Mouse (Mus musculus) liver, embryonic 12.5 days (tissue): ENCODE measurements around the gene Ndc1. TPM values are rescaled to one million over a fixed set of nuclear protein-coding genes. Genes with fewer than 3 reads are reported as not detected.
"Not testable (repeated sequence)": the region's sequence is repeated elsewhere in the genome, so short reads cannot be mapped to it uniquely, and the experiment has no call there.

Experiments used
- ATAC-seq: fragments of 200-750 bp; cut with Nextera tagmentation; 2 replicates; pipeline ENCODE4 v1.8.0; 2017; ENCODE audit warnings: moderate number of reproducible peaks, mild to moderate bottlenecking, moderate library complexity
- H3K27ac ChIP-seq: fragments of 300-500 bp; sonication (generic); 2 replicates; pipeline ENCODE4 v1.5.1; 2016; ENCODE audit warnings: mild to moderate bottlenecking
- H3K27me3 ChIP-seq: fragments of 300-500 bp; sonication (generic); replicated peaks from 2 replicates; pipeline ENCODE4 v1.6.1; 2016; ENCODE audit warnings: mild to moderate bottlenecking, moderate library complexity
- H3K36me3 ChIP-seq: fragments of 300-500 bp; sonication (generic); 2 replicates; pipeline ENCODE4 v1.6.1; 2016; ENCODE audit warnings: mild to moderate bottlenecking, moderate library complexity
- H3K4me1 ChIP-seq: fragments of 300-500 bp; sonication (generic); 2 replicates; pipeline ENCODE4 v1.6.1; 2016
- H3K4me2 ChIP-seq: fragments of 300-500 bp; sonication (generic); 2 replicates; pipeline ENCODE4 v1.6.1; 2016; ENCODE audit warnings: mild to moderate bottlenecking, moderate library complexity
- H3K4me3 ChIP-seq: fragments of 300-500 bp; sonication (generic); 2 replicates; pipeline ENCODE4 v1.5.1; 2016; ENCODE audit warnings: mild to moderate bottlenecking, moderate library complexity
- H3K9ac ChIP-seq: fragments of 300-500 bp; sonication (generic); 2 replicates; pipeline ENCODE4 v1.6.1; 2016; ENCODE audit warnings: mild to moderate bottlenecking, moderate library complexity
- H3K9me3 ChIP-seq: fragments of 300-500 bp; sonication (generic); replicated peaks from 2 replicates; pipeline ENCODE4 v1.6.1; 2016; ENCODE audit warnings: mild to moderate bottlenecking, moderate library complexity
- WGBS: fragments of 180-500 bp; shearing (Covaris S2); methylation state at CpG from one replicate; pipeline ENCODE4 v1.1.7; 2016; ENCODE audit not compliant: insufficient replicate concordance; 5-methylcytosine and 5-hydroxymethylcytosine counted together
- polyA plus RNA-seq: library from polyadenylated mRNA; unstranded; fragments of >200 nt; fragmentation: Nextera tagmentation; extraction: Ambion mirVana; gene quantifications from 2 replicates; pipeline ENCODE4 v1.2.1, GENCODE M21; 2016

The Ndc1 gene
- polyA plus RNA-seq, 1 experiment from 2014 or later = 28.9 TPM

DNA sequence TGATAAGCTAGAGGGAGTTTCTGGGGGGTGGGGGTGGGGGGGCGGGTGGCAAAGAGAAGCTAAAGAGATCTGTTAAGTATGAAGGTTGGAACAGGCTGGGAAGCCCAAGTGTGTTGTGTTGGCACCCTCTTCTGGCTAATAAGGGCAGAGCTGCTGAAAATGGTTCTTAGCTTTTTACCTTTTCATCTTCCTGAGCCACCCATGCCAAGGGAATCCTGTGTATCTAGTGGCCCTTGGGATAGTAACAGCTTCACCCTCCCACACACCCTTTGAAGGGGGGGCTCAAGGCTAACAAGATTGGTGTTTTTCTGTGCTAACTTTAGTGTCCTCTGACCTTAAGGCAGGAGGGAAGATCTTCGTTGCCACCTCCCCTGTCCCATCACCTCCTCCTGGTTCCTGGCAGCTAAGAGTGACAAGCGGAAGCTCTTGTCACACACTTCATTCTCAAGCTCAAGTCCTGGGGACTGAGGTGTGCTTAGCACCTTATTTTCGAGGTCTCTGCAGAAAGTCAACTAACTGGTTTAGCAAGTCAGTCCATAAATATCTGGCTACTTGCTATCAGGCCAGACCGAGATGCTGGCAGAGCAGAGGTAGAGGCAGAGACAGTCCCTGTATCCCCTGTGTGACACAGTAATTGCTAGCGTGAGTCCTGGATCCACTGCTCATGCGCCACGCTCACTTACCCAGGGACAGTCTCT lies 18.1 kb upstream of the Ndc1 start:
- 58% methylated on average over 8 of the region's 8 CpGs for WGBS
- no peak for ATAC-seq

DNA sequence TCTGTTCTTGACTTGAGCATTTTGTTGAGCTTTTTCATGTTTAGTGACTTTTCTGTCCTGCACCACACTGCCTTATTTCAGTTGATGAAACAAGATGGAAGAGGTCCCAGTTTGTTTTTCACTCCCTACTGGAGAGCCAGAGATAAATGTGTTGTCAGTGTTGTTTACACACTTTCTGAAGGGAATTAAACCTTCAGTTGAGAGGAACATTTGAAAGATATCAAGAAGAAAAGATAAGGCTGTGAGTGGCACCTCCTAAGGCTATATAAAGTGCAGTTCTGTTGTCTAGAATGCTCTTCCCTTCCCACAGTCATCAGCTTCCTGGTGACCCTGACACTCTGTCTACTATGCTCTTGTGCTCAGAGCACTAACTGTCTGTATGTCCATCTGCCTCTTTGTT lies 16.2 kb upstream of the Ndc1 start:
- Histone ChIP-seq H3K9me3 (no peaks in the 10 kb centered on the region), H3K27me3 (no peaks in the 10 kb centered on the region), H3K27ac (no peak overlapping the region), H3K36me3 (peaks cover 11% of the 10 kb centered on the region; the same call in 1 of the 2 replicates), H3K4me3 (no peak overlapping the region), H3K4me1 (peaks cover 22% of the 10 kb centered on the region), H3K9ac (no peak overlapping the region), H3K4me2 (no peak overlapping the region)
- no peak for ATAC-seq

More for the DNA sequence above, 18.1 kb upstream of the Ndc1 start:
- Histone ChIP-seq H3K9ac (0 out of 2 replicates have a peak overlapping the region, but pooled peaks have one; percentile 6), H3K27ac (no peak overlapping the region), H3K4me3 (no peak overlapping the region), H3K4me2 (no peak overlapping the region), H3K36me3 (peaks cover 20% of the 10 kb centered on the region; the same call in 1 of the 2 replicates), H3K27me3 (no peaks in the 10 kb centered on the region), H3K4me1 (peaks cover 22% of the 10 kb centered on the region), H3K9me3 (no peaks in the 10 kb centered on the region)

DNA sequence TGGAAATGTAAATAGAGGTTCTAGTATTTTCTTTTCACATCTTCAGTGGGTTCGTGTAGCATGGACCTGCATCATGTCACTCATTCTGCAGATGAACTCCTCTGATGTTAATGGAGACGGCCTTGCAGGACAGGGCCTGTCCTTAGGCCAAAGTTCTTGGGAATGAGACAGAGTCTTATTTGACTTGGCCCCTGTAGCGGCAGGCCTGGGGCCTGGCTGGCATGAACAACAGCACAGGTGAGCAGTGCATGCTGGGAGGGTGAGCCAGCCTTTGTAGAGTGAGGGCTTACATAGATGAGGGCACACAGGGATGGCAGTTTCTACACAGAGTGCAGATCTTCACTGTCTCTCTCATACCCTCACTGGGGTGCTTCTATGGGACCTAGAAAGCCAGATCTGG lies 14.0 kb upstream of the Ndc1 start:
- ATAC-seq = no peak
- 65% methylated on average over 3 of the region's 3 CpGs for WGBS

DNA sequence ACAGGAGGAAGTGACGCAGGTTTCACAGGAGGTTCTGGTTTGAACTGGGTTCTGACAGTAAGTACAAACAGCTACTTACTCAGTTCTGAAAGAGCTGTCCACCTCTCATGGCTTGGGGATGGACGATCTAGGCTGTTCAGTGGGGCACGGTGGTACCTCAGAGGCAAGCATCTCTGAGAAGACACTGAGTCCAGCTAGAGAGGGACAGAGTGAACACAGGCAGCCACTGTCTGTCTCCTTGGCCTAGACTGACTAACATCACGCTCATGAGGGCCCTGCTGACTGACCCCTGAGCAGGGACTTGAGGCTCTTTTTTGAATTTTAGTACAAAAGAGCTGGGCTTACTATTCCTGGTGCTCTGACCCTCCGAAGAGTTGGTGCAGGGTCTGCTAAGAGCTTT lies 13.5 kb upstream of the Ndc1 start:
- H3K4me3 ChIP-seq = no peak overlapping the region
- no peak overlapping the region for H3K9ac ChIP-seq
- H3K36me3 ChIP-seq = peaks cover 9% of the 10 kb centered on the region; the same call in 1 of the 2 replicates
- H3K4me2 ChIP-seq = no peak overlapping the region
- H3K9me3 ChIP-seq = no peaks in the 10 kb centered on the region
- 84% methylated on average over 5 of the region's 5 CpGs for WGBS
- no peak overlapping the region for H3K27ac ChIP-seq
- no peaks in the 10 kb centered on the region for H3K27me3 ChIP-seq
- ATAC-seq = no peak
- peaks cover 17% of the 10 kb centered on the region for H3K4me1 ChIP-seq

More for the DNA sequence above, 14.0 kb upstream of the Ndc1 start:
- H3K27ac ChIP-seq = no peak overlapping the region
- H3K4me2 ChIP-seq = no peak overlapping the region
- H3K4me3 ChIP-seq = no peak overlapping the region
- H3K9me3 ChIP-seq = no peaks in the 10 kb centered on the region
- H3K9ac ChIP-seq = no peak overlapping the region
- H3K36me3 ChIP-seq = peaks cover 9% of the 10 kb centered on the region; the same call in 1 of the 2 replicates
- peaks cover 19% of the 10 kb centered on the region for H3K4me1 ChIP-seq
- H3K27me3 ChIP-seq = no peaks in the 10 kb centered on the region

DNA sequence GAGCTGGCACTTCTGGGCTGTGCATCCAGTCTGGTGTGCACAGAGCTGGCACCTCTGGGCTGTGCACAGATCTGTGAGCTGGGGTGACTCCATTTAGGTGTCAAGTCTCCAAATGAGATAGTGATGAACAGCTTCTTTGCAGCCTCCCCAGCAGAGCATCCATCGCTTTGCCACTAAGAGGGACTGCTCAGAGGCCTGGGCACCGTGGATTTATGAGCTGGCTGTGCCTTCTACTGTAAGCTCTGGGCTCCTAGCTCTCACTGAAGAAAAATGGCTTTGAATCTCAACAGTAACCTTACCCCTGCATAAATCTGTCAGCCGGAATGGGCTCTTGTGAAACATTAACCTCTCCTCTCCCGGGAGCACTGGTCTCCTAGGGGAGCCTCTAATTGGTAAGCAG lies 13.0 kb upstream of the Ndc1 start:
- WGBS = 64% methylated on average over 4 of the region's 4 CpGs
- Histone ChIP-seq H3K4me3 (no peak overlapping the region), H3K4me2 (no peak overlapping the region), H3K4me1 (peaks cover 19% of the 10 kb centered on the region), H3K36me3 (peaks cover 9% of the 10 kb centered on the region; the same call in 1 of the 2 replicates), H3K9me3 (no peaks in the 10 kb centered on the region), H3K27me3 (no peaks in the 10 kb centered on the region), H3K27ac (no peak overlapping the region), H3K9ac (no peak overlapping the region)
- ATAC-seq = no peak

DNA sequence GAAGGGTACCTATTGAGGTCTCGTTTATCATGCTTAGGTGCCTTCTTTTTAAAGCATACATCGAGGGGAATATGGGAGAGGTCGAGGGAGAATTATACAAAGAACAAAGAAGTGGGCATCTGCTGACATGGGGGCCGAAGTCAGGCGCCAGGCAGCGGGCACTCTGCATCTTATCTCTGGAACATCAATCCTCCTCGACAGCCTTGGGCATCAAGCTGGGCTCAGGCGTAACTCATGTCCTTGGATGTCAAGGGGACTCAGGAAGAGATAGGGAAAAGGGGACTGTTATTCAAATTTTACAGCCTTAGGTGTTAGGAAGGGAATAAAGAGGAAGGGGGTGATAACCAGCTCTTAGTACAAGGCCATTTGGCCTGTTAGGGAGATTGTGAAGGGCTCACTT lies 10.4 kb upstream of the Ndc1 start:
- not testable (repeated sequence) for ATAC-seq, H3K36me3 ChIP-seq, H3K9ac ChIP-seq, H3K27ac ChIP-seq, H3K4me2 ChIP-seq, H3K4me3 ChIP-seq, H3K9me3 ChIP-seq, H3K4me1 ChIP-seq, H3K27me3 ChIP-seq
- 69% methylated on average over 8 of the region's 8 CpGs for WGBS

DNA sequence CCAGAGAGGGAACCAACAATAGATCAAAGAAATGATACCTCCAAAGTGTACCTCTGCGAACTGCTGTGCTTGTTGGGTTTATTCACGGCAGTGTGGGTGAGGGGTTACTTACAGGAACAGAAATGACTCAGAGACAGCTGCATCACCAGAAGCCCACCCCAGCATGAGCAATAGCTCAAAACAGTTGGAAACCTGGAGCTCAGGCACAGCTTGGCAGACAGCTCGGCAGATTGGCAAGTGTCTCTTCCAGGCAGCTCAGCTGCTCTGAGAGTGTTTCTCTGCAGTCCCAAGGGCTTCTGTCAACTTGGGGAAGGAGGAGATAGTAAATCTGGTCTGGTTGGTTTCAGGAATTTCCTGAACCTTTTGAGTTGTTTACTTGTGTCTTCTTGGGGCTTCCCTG lies 9.1 kb upstream of the Ndc1 start:
- 0 out of 2 replicates have a peak, but pooled peaks cover 3% of the 10 kb centered on the region for H3K36me3 ChIP-seq
- 84% methylated on average over 3 of the region's 3 CpGs for WGBS
- no peak overlapping the region for H3K4me3 ChIP-seq
- H3K27ac ChIP-seq = no peak overlapping the region
- H3K9me3 ChIP-seq = no peaks in the 10 kb centered on the region
- no peak overlapping the region for H3K4me2 ChIP-seq
- ATAC-seq = no peak
- H3K27me3 ChIP-seq = no peaks in the 10 kb centered on the region
- peaks cover 13% of the 10 kb centered on the region for H3K4me1 ChIP-seq
- no peak overlapping the region for H3K9ac ChIP-seq

DNA sequence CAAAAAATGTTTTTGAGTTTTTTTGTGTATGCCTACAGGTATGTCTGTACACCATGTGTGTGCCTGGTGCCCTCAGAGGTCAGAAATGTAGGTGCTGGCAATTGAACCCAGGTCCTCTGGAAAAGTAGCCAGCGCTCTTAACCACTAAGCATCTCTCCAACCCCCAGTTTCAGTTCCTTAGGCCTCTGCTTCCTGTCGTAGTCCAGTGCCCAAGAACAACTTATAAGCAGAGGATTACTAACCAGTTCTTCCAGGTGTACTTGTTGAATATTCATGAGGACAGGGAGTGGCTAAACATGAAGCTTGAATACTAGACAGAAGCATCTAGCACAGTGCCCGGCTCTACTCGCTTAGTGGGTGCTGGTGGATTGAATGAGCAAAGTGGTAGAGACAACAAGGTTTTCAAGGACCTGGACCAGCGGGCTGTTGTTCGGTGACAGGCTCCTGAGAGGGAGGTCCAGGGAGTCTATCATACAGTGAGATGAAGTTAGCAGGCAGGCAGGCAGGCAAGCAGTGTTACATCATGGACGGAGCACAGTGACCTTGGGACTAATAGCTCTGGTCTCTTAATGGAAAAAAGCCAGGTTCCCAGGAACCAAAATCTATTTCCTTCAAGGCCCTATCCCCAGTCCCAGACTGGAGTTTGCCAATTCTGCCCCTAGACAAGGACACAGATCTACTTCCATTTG lies 7.0 kb upstream of the Ndc1 start:
- Histone ChIP-seq H3K4me1 (peaks cover 18% of the 10 kb centered on the region), H3K27ac (no peak overlapping the region), H3K9me3 (no peaks in the 10 kb centered on the region), H3K36me3 (0 out of 2 replicates have a peak, but pooled peaks cover 3% of the 10 kb centered on the region), H3K4me3 (no peak overlapping the region), H3K4me2 (no peak overlapping the region), H3K9ac (no peak overlapping the region), H3K27me3 (no peaks in the 10 kb centered on the region)
- 77% methylated on average over 7 of the region's 7 CpGs for WGBS
- no peak for ATAC-seq

DNA sequence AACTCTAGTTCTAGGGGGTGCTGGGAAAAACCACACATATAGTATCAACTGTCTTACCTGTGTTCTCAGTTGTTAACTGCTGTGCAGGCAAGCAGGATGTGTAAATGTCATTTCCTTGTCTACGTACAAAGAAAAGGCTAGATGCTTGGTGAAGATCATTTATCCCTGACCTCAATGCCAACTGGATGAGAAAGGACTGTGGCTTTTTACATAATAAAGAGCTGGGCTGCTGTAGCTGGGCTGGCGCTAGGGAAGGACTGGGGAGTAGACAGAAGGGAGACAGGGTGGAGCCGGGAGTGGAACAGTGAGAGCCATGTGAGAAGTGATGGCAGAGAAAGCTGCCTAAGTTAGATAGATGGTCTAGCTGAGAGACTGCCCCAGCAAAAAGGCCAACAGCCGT lies 4.8 kb upstream of the Ndc1 start:
- no peak overlapping the region for H3K9ac ChIP-seq
- H3K27ac ChIP-seq = no peak overlapping the region
- no peak for ATAC-seq
- peaks cover 22% of the 10 kb centered on the region for H3K4me1 ChIP-seq
- H3K27me3 ChIP-seq = no peaks in the 10 kb centered on the region
- no peak overlapping the region for H3K4me2 ChIP-seq
- 64% methylated on average over 4 of the region's 4 CpGs for WGBS
- 0 out of 2 replicates have a peak, but pooled peaks cover 3% of the 10 kb centered on the region for H3K36me3 ChIP-seq
- H3K4me3 ChIP-seq = no peak overlapping the region
- no peaks in the 10 kb centered on the region for H3K9me3 ChIP-seq

DNA sequence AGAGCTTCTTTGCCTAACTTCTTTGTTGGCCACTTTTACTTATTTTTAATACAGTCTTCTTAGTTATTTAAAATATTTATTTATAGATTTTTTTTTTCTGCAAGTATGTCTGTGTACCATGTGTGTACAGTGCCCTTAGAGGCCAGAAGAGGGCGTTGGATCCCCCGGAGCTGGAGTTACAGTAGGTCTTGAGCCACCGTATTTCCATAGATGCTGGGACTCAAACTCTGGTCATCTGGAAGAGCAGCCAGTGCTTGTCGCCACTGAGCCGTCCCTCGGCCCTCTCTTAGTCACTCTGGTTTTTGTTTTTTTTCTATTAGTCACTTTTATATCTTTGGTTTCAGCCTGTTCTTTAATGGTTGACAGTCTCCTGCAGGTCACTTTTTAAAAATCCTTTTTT lies 4.0 kb upstream of the Ndc1 start:
- 65% methylated on average over 6 of the region's 6 CpGs for WGBS
- H3K4me3 ChIP-seq = no peak overlapping the region

DNA sequence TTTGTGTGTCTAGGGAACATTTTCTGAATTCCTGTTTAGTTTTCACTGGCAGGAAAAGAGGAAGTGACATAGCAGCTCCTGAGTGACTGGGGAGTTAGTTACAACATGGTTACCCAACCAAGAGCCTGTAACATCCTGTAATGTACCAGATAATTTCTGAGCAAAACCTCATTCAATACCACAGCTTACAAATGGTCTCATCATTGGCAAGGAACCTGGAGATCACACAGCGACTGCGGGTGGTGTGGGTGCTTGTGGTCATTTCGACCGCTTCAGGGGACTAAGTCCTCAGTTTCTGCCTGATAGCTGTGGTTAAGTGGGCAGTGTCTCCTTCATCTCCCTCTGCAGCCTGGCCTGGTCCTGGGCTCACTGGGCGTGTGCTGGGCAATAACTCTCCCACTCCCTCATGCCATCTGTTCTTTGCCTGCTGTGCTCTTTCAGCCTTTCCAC lies 3.4 kb upstream of the Ndc1 start:
- Histone ChIP-seq H3K27ac (0 out of 2 replicates have a peak overlapping the region, but pooled peaks have one; percentile 39), H3K9me3 (no peaks in the 10 kb centered on the region), H3K9ac (no peak overlapping the region), H3K4me1 (peaks cover 28% of the 10 kb centered on the region), H3K4me3 (no peak overlapping the region), H3K36me3 (peaks cover 5% of the 10 kb centered on the region; the same call in 1 of the 2 replicates), H3K4me2 (no peak overlapping the region), H3K27me3 (no peaks in the 10 kb centered on the region)
- 35% methylated on average over 5 of the region's 5 CpGs for whole genome bisulfite sequencing
- ATAC-seq = no peak

More for the DNA sequence above, 4.0 kb upstream of the Ndc1 start:
- 0 out of 2 replicates have a peak, but pooled peaks cover 3% of the 10 kb centered on the region for H3K36me3 ChIP-seq
- no peak overlapping the region for H3K4me2 ChIP-seq
- no peak overlapping the region for H3K27ac ChIP-seq
- no peaks in the 10 kb centered on the region for H3K27me3 ChIP-seq
- no peak for ATAC-seq
- H3K9ac ChIP-seq = no peak overlapping the region
- H3K9me3 ChIP-seq = no peaks in the 10 kb centered on the region
- H3K4me1 ChIP-seq = peaks cover 25% of the 10 kb centered on the region

DNA sequence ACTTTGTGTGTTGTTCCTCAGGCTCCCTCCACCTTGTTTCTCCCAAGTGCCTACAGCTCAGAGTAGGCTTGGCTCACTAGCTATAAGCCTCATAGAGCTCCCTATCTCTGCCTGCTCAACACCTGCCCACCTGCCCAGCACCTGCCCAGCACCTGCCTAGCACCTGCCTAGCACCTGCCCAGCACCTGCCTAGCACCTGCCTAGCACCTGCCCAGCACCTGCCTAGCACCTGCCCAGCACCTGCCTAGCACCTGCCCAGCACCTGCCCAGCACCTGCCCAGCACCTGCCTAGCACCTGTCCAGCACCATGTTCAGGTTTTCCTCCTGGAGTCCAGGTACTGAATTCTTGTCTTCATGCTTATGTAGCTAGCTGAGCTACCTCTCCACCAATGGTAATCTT lies 1.2 kb upstream of the Ndc1 start:
- not testable (repeated sequence) for H3K27me3 ChIP-seq, H3K4me3 ChIP-seq, ATAC-seq, H3K9ac ChIP-seq, H3K27ac ChIP-seq, H3K9me3 ChIP-seq, H3K4me2 ChIP-seq
- peaks cover 21% of the 10 kb centered on the region for H3K36me3 ChIP-seq
- H3K4me1 ChIP-seq = peaks cover 36% of the 10 kb centered on the region
